Mouse (Mus musculus): Measurements from ENCODE around the gene Dock9. TPM values are rescaled to one million over a fixed set of nuclear protein-coding genes. Genes with fewer than 3 reads are reported as not detected.

The Dock9 gene
- polyA plus RNA-seq, 1 experiment from 2014 or later: 6.6 TPM

Other genes with a start within 250 kb of the Dock9 start
- gene Ubac2, start 80.8 kb upstream of the Dock9 start, polyA plus RNA-seq (2016; fragmentation: Nextera tagmentation; extraction: Ambion mirVana): 63.4 and 68.7 TPM in 2 replicates
- gene Gpr18, start 117.9 kb upstream of the Dock9 start, polyA plus RNA-seq (2016; fragmentation: Nextera tagmentation; extraction: Ambion mirVana): 0.34 TPM in 1 of 2 replicates, not detected in the other
- 1.6 and 2.3 TPM in 2 replicates for gene Gpr183, start 167.4 kb upstream of the Dock9 start, polyA plus RNA-seq (2016; fragmentation: Nextera tagmentation; extraction: Ambion mirVana)
- not detected in 2 replicates for gene Timm8a2, start 236.8 kb upstream of the Dock9 start, polyA plus RNA-seq (2016; fragmentation: Nextera tagmentation; extraction: Ambion mirVana)

Data from heart, embryonic 10.5 days (tissue).